Mouse (Mus musculus): Measurements from ENCODE around the gene Atp6v0c. TPM values are rescaled to one million over a fixed set of nuclear protein-coding genes. Genes with fewer than 3 reads are reported as not detected.

Atp6v0c gene
- polyA plus RNA-seq, 1 experiment from 2014 or later, result 1,659 TPM

DNA sequence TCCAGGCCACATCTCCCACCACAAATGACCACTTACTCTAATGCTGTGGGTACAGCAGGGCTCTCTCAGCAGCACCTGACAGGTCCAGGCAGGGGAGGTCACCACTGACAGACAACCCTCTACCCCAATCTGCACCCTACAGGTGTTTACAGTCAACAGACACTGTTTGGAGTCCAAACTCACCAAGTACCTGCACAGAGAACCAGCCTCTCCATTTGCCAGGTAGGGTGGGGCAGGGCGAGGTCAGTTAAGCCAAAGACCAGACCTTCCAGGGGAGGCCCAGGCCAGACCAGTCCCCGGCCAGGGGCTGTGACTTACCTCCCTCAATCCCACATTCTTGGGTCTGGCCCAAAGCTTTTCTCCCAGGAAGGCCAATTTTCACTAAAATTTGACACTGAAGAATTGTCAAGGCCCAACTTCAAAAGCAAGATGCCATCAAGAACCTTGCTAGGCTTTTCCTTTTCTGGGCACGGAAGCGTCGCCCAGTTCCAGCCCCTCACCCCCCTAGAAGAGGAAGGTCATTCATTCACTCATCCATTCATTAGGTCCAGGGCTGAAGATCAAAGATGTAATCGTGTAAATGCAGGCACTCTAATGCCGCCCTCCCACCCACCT, 1.5 kb downstream of the Atp6v0c start:
- Histone ChIP-seq H3K27ac (replicated peaks) (peak overlapping the region; percentile 99), H3K27me3 (replicated peaks) (no peaks in the 10 kb centered on the region), H3K9me3 (replicated peaks) (no peaks in the 10 kb centered on the region), H3K9ac (replicated peaks) (peak overlapping the region; percentile 87), H3K36me3 (peaks cover 13% of the 10 kb centered on the region), H3K4me3 (replicated peaks) (peak overlapping the region; percentile 75), H3K4me2 (peak overlapping the region; percentile 80), H3K4me1 (peaks cover 43% of the 10 kb centered on the region)
- 52% methylated on average over 7 of the region's 7 CpGs for WGBS
- ATAC-seq (ENCODE audit: low FRiP score), result no peak

DNA sequence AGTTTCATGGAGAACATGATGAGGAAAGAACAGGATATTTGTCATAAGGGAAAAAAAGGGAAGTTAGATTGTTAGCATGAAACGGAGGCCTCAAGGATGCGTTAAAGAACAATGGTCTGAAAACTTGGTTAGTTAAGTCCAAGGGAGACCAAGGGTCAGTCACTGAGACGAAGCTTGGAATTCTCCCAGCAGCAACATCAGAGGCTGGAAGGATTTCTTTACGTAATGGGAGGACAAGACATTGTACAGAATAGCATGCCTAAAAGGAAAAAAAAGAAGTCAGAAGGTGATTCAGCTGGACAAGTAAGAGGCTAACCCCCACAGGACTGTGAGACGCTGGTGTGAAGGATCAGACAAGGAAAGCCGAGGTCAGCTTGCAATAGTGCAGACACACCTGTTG, 2.4 kb downstream of the Atp6v0c start:
- H3K4me2 ChIP-seq, result peak overlapping the region; percentile 80
- WGBS, result 84% methylated on average over 6 of the region's 6 CpGs
- H3K27ac ChIP-seq (replicated peaks), result no peak overlapping the region
- H3K4me1 ChIP-seq, result peaks cover 52% of the 10 kb centered on the region
- no peak overlapping the region for H3K9ac ChIP-seq (replicated peaks)
- H3K4me3 ChIP-seq (replicated peaks), result peak overlapping the region; percentile 75
- peaks cover 13% of the 10 kb centered on the region for H3K36me3 ChIP-seq
- H3K27me3 ChIP-seq (replicated peaks), result no peaks in the 10 kb centered on the region
- ATAC-seq (ENCODE audit: low FRiP score), result no peak
- H3K9me3 ChIP-seq (replicated peaks), result no peaks in the 10 kb centered on the region

DNA sequence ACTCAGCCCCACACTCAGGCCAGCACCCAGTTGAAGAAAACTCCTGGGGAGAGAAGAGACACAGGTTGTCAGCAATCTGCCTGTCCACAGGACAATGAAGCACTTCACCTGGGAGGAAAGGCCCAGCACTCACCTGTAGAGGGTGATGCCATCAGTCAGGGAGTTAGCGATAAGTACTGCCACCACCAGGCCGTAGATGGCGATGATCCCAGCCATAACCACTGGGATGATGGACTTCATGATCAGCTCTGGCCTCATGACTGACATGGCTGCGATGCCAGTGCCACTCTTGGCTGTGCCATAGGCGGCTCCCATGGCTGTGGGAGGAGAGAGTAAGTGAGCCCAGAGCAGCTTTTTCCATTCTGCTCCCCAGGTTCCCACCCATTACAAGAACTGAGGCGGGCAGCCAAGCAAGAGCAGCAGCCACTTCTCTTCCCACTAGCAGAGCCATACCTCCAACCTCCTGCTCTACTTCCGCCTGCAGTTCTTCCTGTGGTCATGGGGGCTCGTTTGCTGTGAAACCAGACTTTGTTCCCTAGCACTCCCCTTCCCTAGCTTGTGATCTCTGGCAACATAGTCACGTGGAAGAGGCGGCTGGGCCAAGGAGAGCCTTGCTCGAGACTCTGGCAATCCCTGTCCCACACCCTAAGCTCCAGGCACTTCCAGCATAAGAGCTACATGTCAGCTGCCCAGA, 4.8 kb downstream of the Atp6v0c start:
- H3K4me1 ChIP-seq, result peaks cover 49% of the 10 kb centered on the region
- H3K27ac ChIP-seq (replicated peaks), result no peak overlapping the region
- no peaks in the 10 kb centered on the region for H3K9me3 ChIP-seq (replicated peaks)
- H3K36me3 ChIP-seq, result peaks cover 13% of the 10 kb centered on the region
- H3K9ac ChIP-seq (replicated peaks), result no peak overlapping the region
- WGBS, result 83% methylated on average over 11 of the region's 11 CpGs
- ATAC-seq (ENCODE audit: low FRiP score), result no peak
- no peak overlapping the region for H3K4me2 ChIP-seq
- no peak overlapping the region for H3K4me3 ChIP-seq (replicated peaks)
- H3K27me3 ChIP-seq (replicated peaks), result no peaks in the 10 kb centered on the region

DNA sequence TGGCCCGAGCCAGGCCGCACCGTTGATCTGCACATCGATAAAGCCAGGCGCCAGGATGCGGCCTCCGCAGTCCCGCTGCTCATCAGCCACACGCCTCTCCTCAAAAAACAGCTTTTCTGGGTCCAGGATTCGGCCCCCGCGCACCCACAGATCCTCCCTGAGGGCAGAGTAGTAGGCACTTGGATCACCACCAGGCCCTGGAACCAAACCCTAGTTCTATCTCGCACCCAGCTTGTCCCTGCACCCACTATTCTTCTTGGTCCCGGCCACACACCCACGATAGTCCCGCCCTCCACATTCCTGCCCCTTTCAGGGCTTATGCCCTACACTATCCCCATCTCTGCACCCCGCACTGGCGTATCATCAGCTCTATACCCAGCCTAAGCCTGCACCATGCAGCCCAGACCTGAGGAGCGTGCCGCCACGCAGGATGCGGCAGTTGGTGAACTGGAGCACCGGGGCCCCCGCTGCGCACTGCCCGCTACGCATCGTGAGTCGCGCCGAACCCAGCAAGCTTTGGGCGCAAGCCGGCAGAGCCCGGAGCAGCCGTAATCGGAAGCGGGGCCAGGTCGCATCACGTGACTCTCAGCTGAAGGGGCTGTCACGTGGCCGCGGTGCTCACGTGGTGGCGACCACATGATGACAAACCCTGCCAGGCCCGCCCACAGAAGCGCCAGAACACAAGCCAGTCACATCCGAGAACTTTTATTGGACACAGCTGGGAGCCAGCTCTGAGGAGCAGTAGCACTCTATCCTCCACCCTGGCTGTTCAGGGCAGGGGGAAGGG, 6.1 kb downstream of the Atp6v0c start, which contains the start of gene Amdhd2:
TSS of gene Amdhd2 (minus strand) at position 591 of the 787 bp plus-strand sequence.
- under 1% methylated on average over 47 of the region's 47 CpGs for WGBS
- peak; percentile 90 for ATAC-seq (ENCODE audit: low FRiP score)
- Histone ChIP-seq H3K27me3 (replicated peaks) (no peaks in the 10 kb centered on the region), H3K4me2 (peak within 1 kb of the TSS; percentile 98), H3K4me1 (peaks cover 48% of the 10 kb centered on the region), H3K9ac (replicated peaks) (peak within 1 kb of the TSS; percentile 70), H3K36me3 (peaks cover 13% of the 10 kb centered on the region), H3K27ac (replicated peaks) (peak within 1 kb of the TSS; percentile 85), H3K9me3 (replicated peaks) (no peaks in the 10 kb centered on the region), H3K4me3 (replicated peaks) (peak within 1 kb of the TSS; percentile 65)

DNA sequence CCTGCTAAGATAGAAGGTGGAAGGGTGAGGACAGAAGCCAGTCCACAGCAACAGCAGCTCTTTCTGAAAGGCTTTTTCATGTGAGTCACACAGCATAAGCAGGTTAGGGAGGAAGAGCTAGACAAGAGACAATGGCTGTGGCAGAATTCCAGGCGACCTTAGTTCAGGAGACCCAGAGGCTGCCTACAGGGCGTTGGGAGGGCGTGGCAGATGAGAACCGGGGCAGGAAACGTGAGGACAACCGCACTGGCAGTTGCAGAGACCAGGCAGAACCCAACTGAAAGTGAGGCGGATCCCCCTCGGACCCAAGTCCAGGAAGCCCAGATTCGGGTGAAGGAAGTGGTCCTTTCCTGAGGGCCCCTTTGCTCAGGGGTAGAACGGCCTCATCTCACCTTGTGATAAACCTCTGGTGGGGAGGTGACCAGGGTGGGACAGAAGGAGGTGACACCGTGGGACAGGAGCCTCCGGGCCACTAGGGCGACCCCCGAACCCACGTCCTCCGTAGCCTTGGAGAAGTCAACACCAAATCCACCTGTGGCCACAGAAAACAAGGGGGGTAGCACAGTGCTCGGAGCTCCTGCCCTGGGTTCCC, 6.8 kb downstream of the Atp6v0c start:
- Histone ChIP-seq H3K4me3 (replicated peaks) (peak overlapping the region; percentile 65), H3K27ac (replicated peaks) (peak overlapping the region; percentile 85), H3K9me3 (replicated peaks) (no peaks in the 10 kb centered on the region), H3K4me1 (peaks cover 41% of the 10 kb centered on the region), H3K36me3 (peaks cover 19% of the 10 kb centered on the region), H3K9ac (replicated peaks) (peak overlapping the region; percentile 70), H3K4me2 (peak overlapping the region; percentile 98), H3K27me3 (replicated peaks) (no peaks in the 10 kb centered on the region)
- 31% methylated on average over 17 of the region's 17 CpGs for WGBS
- ATAC-seq (ENCODE audit: low FRiP score), result peak; percentile 29

DNA sequence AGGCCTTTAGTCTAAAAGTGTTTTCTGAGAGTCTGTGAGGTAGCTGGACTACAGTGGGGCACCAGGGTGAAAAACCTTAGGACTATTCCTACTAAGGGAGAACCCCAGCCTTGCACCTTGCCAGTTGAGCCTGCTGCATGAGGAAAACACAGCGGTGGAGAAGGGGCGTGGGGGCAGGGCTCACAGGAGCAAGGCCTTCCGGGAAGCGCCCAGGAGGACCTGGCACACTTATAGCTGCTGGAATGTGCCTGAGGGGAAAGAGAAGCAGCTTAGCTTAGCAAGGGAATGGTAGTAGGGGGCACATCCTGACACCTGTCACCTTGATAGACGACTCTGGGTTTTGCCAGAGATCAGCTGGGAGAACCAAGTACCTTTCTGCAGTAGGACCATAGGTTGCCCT, 8.0 kb downstream of the Atp6v0c start:
- H3K27ac ChIP-seq (replicated peaks), result no peak overlapping the region
- no peak overlapping the region for H3K4me3 ChIP-seq (replicated peaks)
- peaks cover 29% of the 10 kb centered on the region for H3K4me1 ChIP-seq
- no peak overlapping the region for H3K4me2 ChIP-seq
- WGBS, result 87% methylated on average over 5 of the region's 5 CpGs
- no peak overlapping the region for H3K9ac ChIP-seq (replicated peaks)
- peaks cover 23% of the 10 kb centered on the region for H3K36me3 ChIP-seq
- no peaks in the 10 kb centered on the region for H3K27me3 ChIP-seq (replicated peaks)
- ATAC-seq (ENCODE audit: low FRiP score), result no peak
- no peaks in the 10 kb centered on the region for H3K9me3 ChIP-seq (replicated peaks)

DNA sequence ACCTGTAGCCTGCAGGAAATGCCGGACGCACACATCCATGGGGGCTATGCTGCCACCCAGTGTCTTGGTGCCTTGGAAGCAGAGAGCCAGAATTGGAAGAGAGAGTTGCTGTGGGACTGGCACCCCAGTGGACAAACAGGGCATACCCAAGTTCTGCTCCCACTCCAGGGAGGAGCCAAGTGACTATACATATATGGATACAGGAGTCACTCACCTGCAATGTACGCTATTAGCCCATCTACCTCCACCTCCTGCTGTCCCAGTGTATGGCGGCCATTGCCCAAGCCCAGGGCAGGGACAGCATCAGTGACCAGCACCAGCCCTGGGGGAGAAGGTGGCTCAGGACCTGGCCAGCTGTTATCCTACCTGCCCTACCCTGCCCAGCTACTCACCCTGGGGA, 12.0 kb downstream of the Atp6v0c start:
- no peak for ATAC-seq (ENCODE audit: low FRiP score)
- peaks cover 26% of the 10 kb centered on the region for H3K36me3 ChIP-seq
- 93% methylated on average over 4 of the region's 4 CpGs for WGBS
- H3K9ac ChIP-seq (replicated peaks), result no peak overlapping the region
- H3K27me3 ChIP-seq (replicated peaks), result no peaks in the 10 kb centered on the region
- H3K4me2 ChIP-seq, result no peak overlapping the region
- no peaks in the 10 kb centered on the region for H3K9me3 ChIP-seq (replicated peaks)
- H3K27ac ChIP-seq (replicated peaks), result no peak overlapping the region
- peaks cover 9% of the 10 kb centered on the region for H3K4me1 ChIP-seq
- H3K4me3 ChIP-seq (replicated peaks), result no peak overlapping the region

DNA sequence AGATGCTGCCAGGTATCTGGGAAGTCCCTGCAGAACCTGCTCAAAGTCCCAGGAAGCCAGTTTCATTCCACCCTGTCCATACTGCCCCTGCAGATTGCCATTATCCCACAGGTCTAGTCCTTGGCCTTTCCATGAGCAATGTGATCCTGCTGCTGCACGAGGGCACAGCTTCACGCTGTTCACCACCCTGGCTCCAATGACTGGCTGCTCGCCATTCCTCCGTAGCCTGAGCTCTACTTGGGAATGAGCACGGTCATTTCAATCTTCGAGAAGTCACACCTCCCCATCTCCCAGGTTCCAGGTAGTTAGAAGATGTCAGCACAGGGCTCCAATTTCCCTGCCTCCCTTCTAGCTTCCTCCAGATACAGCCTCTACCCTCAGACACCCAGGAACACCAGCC, 12.4 kb downstream of the Atp6v0c start:
- H3K9me3 ChIP-seq (replicated peaks), result no peaks in the 10 kb centered on the region
- no peak for ATAC-seq (ENCODE audit: low FRiP score)
- no peak overlapping the region for H3K27ac ChIP-seq (replicated peaks)
- no peaks in the 10 kb centered on the region for H3K27me3 ChIP-seq (replicated peaks)
- H3K4me2 ChIP-seq, result no peak overlapping the region
- no peak overlapping the region for H3K9ac ChIP-seq (replicated peaks)
- 93% methylated on average over 6 of the region's 6 CpGs for WGBS
- peaks cover 8% of the 10 kb centered on the region for H3K4me1 ChIP-seq
- no peak overlapping the region for H3K4me3 ChIP-seq (replicated peaks)
- H3K36me3 ChIP-seq, result peaks cover 26% of the 10 kb centered on the region

DNA sequence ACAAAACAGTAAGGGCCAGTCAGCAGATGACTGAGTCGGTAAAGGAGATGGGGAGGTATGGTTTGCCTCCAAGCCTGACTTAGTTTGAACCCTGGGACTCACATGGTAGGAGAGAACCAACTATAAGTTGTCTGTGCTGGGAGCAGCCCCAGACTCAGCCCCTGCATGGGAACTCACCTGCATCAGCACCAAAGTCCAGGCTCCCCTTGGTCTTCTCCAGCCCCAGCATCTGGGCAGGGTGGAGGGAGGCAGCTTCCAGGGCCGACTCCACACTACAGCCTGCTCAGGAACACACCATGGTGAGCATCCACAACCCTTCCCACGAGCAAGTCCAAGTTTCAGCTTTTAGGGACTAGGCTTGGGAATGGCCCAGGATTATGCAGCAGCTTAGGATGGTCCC, 13.1 kb downstream of the Atp6v0c start:
- Histone ChIP-seq H3K9ac (replicated peaks) (0 out of 2 replicates have a peak overlapping the region, but pooled peaks have one; percentile 7), H3K4me1 (peaks cover 10% of the 10 kb centered on the region), H3K9me3 (replicated peaks) (no peaks in the 10 kb centered on the region), H3K36me3 (peaks cover 26% of the 10 kb centered on the region), H3K27ac (replicated peaks) (no peak overlapping the region), H3K27me3 (replicated peaks) (no peaks in the 10 kb centered on the region), H3K4me3 (replicated peaks) (no peak overlapping the region), H3K4me2 (no peak overlapping the region)
- 86% methylated on average over 3 of the region's 3 CpGs for WGBS
- ATAC-seq (ENCODE audit: low FRiP score), result no peak

DNA sequence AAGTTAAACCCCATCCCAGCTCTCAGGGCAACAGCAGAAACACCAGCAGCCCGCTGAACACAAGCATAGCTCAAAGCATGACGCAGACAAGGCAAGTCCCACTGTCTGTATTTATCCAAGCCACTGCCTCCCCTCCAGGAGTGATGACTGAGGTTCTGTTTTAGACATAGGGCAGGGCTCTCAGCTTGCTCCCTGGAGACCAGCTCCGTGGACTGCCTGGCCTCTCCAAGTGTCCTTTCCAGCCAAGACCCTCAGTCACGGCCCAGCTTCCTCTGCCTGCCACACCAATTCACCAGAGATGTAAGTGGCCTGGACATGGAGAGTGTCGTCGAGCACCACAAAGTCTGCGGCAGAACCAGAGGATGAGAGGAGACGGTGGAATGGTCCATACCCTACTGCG, 13.8 kb downstream of the Atp6v0c start:
- Histone ChIP-seq H3K4me2 (no peak overlapping the region), H3K4me1 (peaks cover 9% of the 10 kb centered on the region), H3K36me3 (peaks cover 26% of the 10 kb centered on the region), H3K4me3 (replicated peaks) (no peak overlapping the region), H3K9ac (replicated peaks) (no peak overlapping the region), H3K27me3 (replicated peaks) (no peaks in the 10 kb centered on the region), H3K27ac (replicated peaks) (no peak overlapping the region), H3K9me3 (replicated peaks) (no peaks in the 10 kb centered on the region)
- 91% methylated on average over 9 of the region's 9 CpGs for WGBS
- no peak for ATAC-seq (ENCODE audit: low FRiP score)

DNA sequence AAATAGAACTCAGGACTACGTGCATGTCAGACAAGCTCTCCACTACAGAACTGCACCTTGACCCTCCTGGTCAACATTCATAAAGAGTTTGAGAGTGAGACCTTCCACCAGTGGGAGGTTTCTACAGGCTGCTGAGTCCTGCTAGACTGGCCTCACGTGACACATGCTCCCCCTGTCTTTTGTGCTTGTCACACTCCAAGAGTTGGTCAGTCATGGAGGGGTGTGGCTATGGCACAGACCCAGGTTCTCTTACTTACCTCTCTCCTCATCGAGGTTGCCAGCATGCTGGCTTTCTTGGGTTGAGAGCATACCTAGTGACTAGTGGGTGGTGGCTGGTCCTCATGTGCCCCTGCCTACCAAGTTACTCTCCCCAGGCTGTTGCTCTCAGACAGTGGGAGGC, 15.0 kb downstream of the Atp6v0c start:
- H3K9me3 ChIP-seq (replicated peaks), result no peaks in the 10 kb centered on the region
- H3K4me2 ChIP-seq, result no peak overlapping the region
- no peaks in the 10 kb centered on the region for H3K27me3 ChIP-seq (replicated peaks)
- peaks cover 9% of the 10 kb centered on the region for H3K4me1 ChIP-seq
- WGBS, result 84% methylated on average over 3 of the region's 3 CpGs
- no peak overlapping the region for H3K4me3 ChIP-seq (replicated peaks)
- no peak overlapping the region for H3K9ac ChIP-seq (replicated peaks)
- H3K36me3 ChIP-seq, result peaks cover 26% of the 10 kb centered on the region
- ATAC-seq (ENCODE audit: low FRiP score), result no peak
- H3K27ac ChIP-seq (replicated peaks), result no peak overlapping the region
